Mouse (Mus musculus) midbrain, embryonic 14.5 days (tissue): ENCODE data around the gene Gm5269. TPM values are rescaled to one million over a fixed set of nuclear protein-coding genes. Genes with fewer than 3 reads are reported as not detected.

ENCODE experiments used
- ATAC-seq: fragments of 200-750 bp; cut with Nextera tagmentation; 2 replicates; pipeline ENCODE4 v1.8.0; 2017; ENCODE audit warnings: moderate number of reproducible peaks, moderate library complexity; ENCODE audit not compliant: low FRiP score, low TSS enrichment
- DNase-seq: peaks from one replicate; pipeline ENCODE4 v3.0.0-alpha.2; 2015
- H3K27ac ChIP-seq: fragments of 300-500 bp; sonication (generic); replicated peaks from 2 replicates; pipeline ENCODE4 v1.5.1; 2014; ENCODE audit warnings: mild to moderate bottlenecking, low read depth, low read length, moderate library complexity
- H3K27me3 ChIP-seq: fragments of 300-500 bp; sonication (generic); 2 replicates; pipeline ENCODE4 v1.6.1; 2014; ENCODE audit warnings: low read length, control low read depth, mixed read lengths; ENCODE audit not compliant: control insufficient read depth, insufficient read depth
- H3K36me3 ChIP-seq: fragments of 300-500 bp; sonication (generic); 2 replicates; pipeline ENCODE4 v1.6.1; 2014; ENCODE audit warnings: low read length, control low read depth; ENCODE audit not compliant: control insufficient read depth, insufficient read depth
- H3K4me1 ChIP-seq: fragments of 300-500 bp; sonication (generic); 2 replicates; pipeline ENCODE4 v1.6.1; 2014; ENCODE audit warnings: mild to moderate bottlenecking, antibody characterized with exemption, low read length, control low read depth; ENCODE audit not compliant: control insufficient read depth, insufficient read depth
- H3K4me2 ChIP-seq: fragments of 300-500 bp; sonication (generic); 2 replicates; pipeline ENCODE4 v1.6.1; 2014; ENCODE audit warnings: mild to moderate bottlenecking, low read length, moderate library complexity
- H3K4me3 ChIP-seq: fragments of 300-500 bp; sonication (generic); replicated peaks from 2 replicates; pipeline ENCODE4 v1.5.1; 2014; ENCODE audit warnings: low read depth, low read length
- H3K9ac ChIP-seq: fragments of 300-500 bp; sonication (generic); replicated peaks from 2 replicates; pipeline ENCODE4 v1.6.1; 2014; ENCODE audit warnings: mild to moderate bottlenecking, low read length, moderate library complexity
- H3K9me3 ChIP-seq: fragments of 300-500 bp; sonication (generic); 2 replicates; pipeline ENCODE4 v1.6.1; 2016; ENCODE audit warnings: low read length, control low read depth, mixed read lengths; ENCODE audit not compliant: control insufficient read depth
- WGBS: fragments of 180-500 bp; shearing (Covaris S2); extraction: QIAGEN DNeasy Blood & Tissue Kit; methylation state at CpG from one replicate; pipeline ENCODE4 v1.1.7; 2014; 5-methylcytosine and 5-hydroxymethylcytosine counted together
- polyA plus RNA-seq: library from polyadenylated mRNA; unstranded; fragments of >200 nt; fragmentation: Nextera tagmentation; extraction: Ambion mirVana; gene quantifications from 2 replicates; pipeline ENCODE4 v1.2.1, GENCODE M21; 2014

Gm5269 gene
- polyA plus RNA-seq, 1 experiment from 2014 or later, result not detected

DNA sequence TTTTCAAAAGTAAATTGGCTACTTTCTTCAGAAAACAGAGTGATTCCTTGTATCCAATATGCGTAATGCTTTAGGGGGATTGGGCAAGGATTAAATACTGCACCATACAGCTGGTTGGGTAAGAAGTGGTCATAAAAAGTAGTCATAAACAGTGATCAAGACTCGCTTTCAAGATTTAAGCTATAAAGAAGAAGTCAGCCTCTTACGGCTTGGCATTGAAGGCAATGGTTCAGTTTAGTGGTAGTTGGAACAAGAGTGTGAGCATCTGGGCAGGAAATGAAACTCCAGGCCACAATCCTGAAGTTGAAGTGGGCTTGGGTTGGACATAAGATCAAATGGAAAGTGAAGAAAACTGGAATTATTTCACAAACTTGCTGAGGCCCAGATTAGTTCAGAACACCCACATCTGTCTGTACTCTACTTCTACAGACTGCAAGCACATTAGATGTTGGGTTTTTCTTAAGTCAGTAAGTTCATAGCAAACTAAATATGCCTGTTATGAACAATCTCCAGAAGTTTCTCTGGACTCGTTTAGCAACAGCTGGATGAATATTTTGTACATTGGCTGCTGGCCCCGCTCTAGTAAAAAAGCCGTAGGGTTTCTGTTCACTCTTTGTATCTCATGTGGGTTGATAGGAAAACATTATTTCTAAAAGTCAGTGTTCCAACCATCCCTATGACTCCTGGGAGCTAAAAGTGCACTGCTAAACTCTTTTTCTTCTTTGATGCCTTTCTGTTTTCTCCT lies 4.3 kb upstream of the Gm5269 start:
- Histone ChIP-seq H3K27me3 (no peaks in the 10 kb centered on the region), H3K4me1 (no peaks in the 10 kb centered on the region), H3K27ac (no peak overlapping the region), H3K4me2 (no peak overlapping the region), H3K36me3 (no peaks in the 10 kb centered on the region), H3K4me3 (no peak overlapping the region), H3K9me3 (no peaks in the 10 kb centered on the region), H3K9ac (no peak overlapping the region)
- DNase-seq, result no peak
- ATAC-seq, result no peak
- WGBS, result 92% methylated on average over 6 of the region's 6 CpGs

DNA sequence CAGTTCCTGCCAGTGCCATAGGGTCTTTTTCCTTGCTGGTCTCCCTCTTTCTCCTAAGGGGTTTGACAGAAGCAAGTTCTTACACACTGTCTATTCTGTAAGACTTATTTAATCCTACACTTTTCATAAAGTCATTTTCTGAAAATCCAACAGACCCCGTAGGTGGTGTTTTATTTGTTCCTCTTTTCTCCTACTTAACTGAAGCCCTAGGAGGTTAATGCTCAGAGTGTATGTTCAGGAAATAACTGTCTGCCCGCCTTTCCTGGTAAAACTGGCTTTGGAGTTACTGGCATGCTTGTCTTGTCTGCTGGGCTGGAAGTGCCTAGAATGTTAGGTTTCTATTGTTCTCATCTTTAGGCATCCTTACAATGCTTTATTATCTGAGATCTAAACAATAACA lies 1.9 kb upstream of the Gm5269 start:
- H3K4me2 ChIP-seq, result no peak overlapping the region
- WGBS, result 83% methylated on average over 2 of the region's 2 CpGs
- H3K9ac ChIP-seq, result no peak overlapping the region
- H3K4me3 ChIP-seq, result no peak overlapping the region
- no peaks in the 10 kb centered on the region for H3K4me1 ChIP-seq
- H3K27me3 ChIP-seq, result no peaks in the 10 kb centered on the region
- H3K36me3 ChIP-seq, result no peaks in the 10 kb centered on the region
- H3K27ac ChIP-seq, result no peak overlapping the region
- no peak for ATAC-seq
- H3K9me3 ChIP-seq, result no peaks in the 10 kb centered on the region
- no peak for DNase-seq

DNA sequence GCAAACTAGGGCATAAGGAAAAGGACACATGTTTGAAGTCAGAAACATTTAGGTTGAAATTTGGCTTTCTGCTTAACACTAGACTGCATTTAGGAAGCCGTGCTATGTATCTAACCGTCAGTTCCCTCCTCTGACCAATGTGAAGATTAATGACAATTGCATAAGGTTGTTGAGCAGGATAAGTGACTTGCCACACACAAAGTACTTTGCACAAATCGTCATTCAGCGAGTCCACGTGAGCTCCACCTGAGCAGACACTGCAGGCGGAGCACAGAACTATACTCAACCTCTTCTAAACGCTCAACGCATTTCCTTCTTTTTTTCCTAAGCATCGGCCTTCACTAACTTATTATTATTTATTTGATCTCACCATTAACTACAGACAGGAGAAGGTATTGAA lies 3.3 kb downstream of the Gm5269 start:
- no peak for DNase-seq
- WGBS, result 92% methylated on average over 9 of the region's 9 CpGs
- Histone ChIP-seq H3K4me2 (no peak overlapping the region), H3K36me3 (no peaks in the 10 kb centered on the region), H3K9me3 (no peaks in the 10 kb centered on the region), H3K9ac (no peak overlapping the region), H3K4me1 (no peaks in the 10 kb centered on the region), H3K27me3 (no peaks in the 10 kb centered on the region), H3K27ac (no peak overlapping the region), H3K4me3 (no peak overlapping the region)
- ATAC-seq, result no peak

DNA sequence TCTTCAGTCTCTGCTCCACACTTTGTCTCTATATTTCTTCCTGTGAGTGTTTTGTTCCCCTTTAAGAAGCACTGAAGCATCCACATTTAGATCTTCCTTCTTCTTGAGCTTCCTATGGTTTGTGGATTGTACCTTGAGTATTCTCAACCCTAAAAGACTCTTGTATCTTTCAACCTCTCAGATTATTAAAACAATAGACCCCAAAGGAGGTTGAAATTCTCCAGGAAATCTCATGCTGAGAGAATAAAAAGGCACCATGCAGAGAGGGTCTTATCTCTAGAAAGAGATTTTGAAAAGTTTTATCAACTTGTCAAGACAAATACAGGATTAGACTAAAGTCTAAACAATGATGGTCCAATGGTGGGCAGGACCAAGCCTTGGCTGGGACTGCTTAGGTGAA lies 6.7 kb downstream of the Gm5269 start:
- DNase-seq, result no peak
- no peak overlapping the region for H3K4me3 ChIP-seq
- H3K4me2 ChIP-seq, result no peak overlapping the region
- no peaks in the 10 kb centered on the region for H3K9me3 ChIP-seq
- H3K4me1 ChIP-seq, result no peaks in the 10 kb centered on the region
- no peak overlapping the region for H3K9ac ChIP-seq
- no peaks in the 10 kb centered on the region for H3K27me3 ChIP-seq
- no peak overlapping the region for H3K27ac ChIP-seq
- H3K36me3 ChIP-seq, result no peaks in the 10 kb centered on the region
- ATAC-seq, result no peak

DNA sequence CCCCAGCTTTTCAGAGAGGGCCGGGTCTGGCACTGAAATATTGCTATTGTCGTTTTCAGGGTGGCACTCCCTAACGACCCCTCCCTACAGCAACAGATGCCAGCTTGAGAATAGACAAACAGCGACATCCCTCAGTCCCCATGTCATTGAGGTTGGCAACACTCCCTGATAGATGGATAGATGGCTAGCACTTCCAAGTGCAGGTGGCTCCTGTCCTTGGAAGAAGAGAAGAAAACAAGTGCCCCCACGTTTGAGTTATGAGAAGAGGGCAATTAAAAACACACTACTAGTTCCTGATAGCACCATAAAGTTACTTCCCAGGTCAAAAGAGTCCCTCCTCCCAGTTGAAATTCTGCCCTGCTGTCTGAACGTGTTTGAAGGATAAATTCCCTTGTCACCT lies 8.0 kb downstream of the Gm5269 start:
- Histone ChIP-seq H3K36me3 (no peaks in the 10 kb centered on the region), H3K4me1 (no peaks in the 10 kb centered on the region), H3K4me3 (no peak overlapping the region), H3K9ac (no peak overlapping the region), H3K9me3 (no peaks in the 10 kb centered on the region), H3K27ac (no peak overlapping the region), H3K27me3 (no peaks in the 10 kb centered on the region), H3K4me2 (no peak overlapping the region)
- DNase-seq (no peak), ATAC-seq (no peak)
- 75% methylated on average over 6 of the region's 6 CpGs for WGBS

DNA sequence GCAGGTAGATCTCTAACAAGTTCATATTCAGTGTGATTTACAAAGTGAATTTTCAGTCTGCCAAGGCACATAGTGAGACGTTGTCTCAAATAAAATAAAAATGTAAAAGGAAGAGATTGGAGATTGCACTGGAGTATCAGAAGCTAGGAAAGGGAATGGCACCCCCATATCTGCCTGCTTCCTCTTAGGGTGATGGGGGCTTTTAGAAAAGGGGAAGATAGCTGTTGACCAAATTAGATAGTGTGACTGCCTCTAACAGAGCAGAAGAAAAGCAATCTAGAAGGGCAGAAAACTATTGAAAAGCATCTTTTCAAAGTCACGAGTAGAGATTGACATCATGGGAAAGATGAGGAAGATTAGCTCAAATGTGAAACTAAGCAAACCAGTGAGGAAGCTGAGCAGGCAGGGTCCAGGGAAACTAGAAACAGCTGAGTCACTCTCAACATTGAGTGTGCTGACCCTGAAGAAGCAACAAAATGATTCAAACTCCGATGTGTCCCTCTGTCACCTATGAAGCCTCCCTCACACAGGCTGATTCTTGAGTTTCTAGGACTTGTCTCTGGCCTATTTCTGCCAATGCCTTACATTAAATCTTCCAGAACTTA lies 8.7 kb downstream of the Gm5269 start:
- no peak overlapping the region for H3K4me3 ChIP-seq
- no peak overlapping the region for H3K9ac ChIP-seq
- H3K4me1 ChIP-seq, result no peaks in the 10 kb centered on the region
- WGBS, result 84% methylated on average over 3 of the region's 3 CpGs
- H3K4me2 ChIP-seq, result no peak overlapping the region
- H3K9me3 ChIP-seq, result no peaks in the 10 kb centered on the region
- H3K27ac ChIP-seq, result no peak overlapping the region
- H3K36me3 ChIP-seq, result no peaks in the 10 kb centered on the region
- no peaks in the 10 kb centered on the region for H3K27me3 ChIP-seq
- no peak for DNase-seq
- no peak for ATAC-seq

DNA sequence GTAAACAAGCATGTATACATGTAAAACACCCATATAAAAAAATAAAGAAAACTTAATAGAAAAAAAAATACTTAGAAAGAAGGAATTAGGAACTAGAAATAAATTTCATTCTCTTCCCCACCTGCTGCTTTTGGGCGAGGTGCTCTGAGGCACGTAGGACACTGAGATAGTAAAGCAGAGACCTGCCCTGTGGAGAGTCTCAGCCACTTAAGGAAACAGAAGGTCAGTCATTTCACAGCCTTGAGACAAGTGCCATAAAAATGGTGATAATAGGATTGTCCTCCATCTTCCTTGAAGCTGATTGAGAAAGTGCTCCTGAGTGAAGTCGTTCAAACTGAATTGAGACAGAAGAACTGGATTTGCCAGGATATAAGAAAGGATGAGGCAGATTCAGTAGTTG lies 12.6 kb downstream of the Gm5269 start:
- Histone ChIP-seq H3K9ac (no peak overlapping the region), H3K36me3 (no peaks in the 10 kb centered on the region), H3K9me3 (no peaks in the 10 kb centered on the region), H3K27me3 (no peaks in the 10 kb centered on the region), H3K4me3 (no peak overlapping the region), H3K4me2 (no peak overlapping the region), H3K4me1 (no peaks in the 10 kb centered on the region), H3K27ac (no peak overlapping the region)
- ATAC-seq (no peak), DNase-seq (no peak)
- 88% methylated on average over 3 of the region's 3 CpGs for WGBS

DNA sequence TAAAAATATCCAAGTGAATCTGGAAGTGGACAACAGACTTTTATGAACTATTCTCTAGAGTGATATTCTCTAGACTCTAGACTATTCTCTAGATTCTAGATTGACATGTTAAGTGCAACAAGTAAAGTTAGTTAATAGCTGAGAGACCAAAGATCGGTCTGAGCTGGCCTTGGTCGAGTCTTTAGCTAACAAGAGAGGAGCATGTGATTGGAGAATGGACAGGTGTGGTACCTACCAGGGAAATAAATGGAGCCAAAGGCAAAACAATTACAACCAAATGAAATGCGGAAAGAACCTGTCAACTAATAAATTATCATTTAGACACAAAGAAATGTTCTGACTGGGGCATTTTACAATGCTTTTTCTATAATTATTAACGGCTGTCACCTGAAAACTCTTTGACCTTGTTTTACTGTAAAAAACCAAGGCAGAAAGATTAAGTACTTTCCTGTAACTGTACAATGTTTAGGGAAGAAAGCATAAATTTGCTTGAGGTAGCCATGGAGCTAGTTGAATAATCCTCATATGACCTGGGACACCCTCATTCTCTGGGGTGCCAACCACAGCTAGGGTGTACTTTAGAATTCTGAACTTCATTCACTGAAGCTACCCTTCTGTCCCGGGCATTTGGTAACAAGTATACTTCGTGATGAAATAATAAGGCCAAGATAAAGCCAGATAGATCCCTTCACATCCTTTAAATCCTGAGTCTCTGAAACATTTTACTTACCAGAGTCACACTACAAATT lies 13.4 kb downstream of the Gm5269 start:
- no peak overlapping the region for H3K4me3 ChIP-seq
- 87% methylated on average over 6 of the region's 6 CpGs for WGBS
- H3K4me2 ChIP-seq, result no peak overlapping the region
- no peaks in the 10 kb centered on the region for H3K36me3 ChIP-seq
- H3K27me3 ChIP-seq, result no peaks in the 10 kb centered on the region
- no peak overlapping the region for H3K27ac ChIP-seq
- H3K9me3 ChIP-seq, result no peaks in the 10 kb centered on the region
- ATAC-seq, result no peak
- no peak overlapping the region for H3K9ac ChIP-seq
- DNase-seq, result no peak
- H3K4me1 ChIP-seq, result no peaks in the 10 kb centered on the region

DNA sequence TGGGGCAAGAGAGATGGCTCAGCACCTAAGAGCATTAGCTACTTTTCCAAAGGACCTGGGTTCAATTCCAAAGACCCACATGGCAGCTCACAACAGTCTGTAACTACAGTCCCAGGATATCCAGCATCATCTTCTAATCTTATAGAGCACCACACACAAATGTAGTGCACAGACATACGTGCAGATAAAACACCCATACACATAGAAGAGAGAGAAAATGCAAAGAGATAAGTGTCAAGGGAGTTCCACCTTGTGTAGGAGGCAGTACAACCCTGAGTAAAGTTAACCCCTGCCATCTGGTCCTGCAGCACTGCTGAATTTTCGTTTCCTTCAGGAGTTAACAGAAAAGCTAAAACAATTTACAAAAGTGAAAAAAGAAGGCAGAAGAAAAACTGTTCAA lies 14.4 kb downstream of the Gm5269 start:
- 78% methylated on average over 2 of the region's 2 CpGs for WGBS
- Histone ChIP-seq H3K9ac (no peak overlapping the region), H3K36me3 (no peaks in the 10 kb centered on the region), H3K27ac (no peak overlapping the region), H3K4me1 (no peaks in the 10 kb centered on the region), H3K4me3 (no peak overlapping the region), H3K4me2 (no peak overlapping the region), H3K27me3 (no peaks in the 10 kb centered on the region), H3K9me3 (no peaks in the 10 kb centered on the region)
- DNase-seq (no peak), ATAC-seq (no peak)
